Mouse (Mus musculus) kidney, postnatal 4 days (tissue): ENCODE measurements around the gene Olfr1290.

Experiments used
- DNase-seq, 2 experiments: peaks; one replicate each; pipeline ENCODE4 v3.0.0; 2021; ENCODE audit warnings: mixed read lengths in 2 of 2

The Olfr1290 gene

GRCm38 (mm10) chr2:111493729-111494128 lies at the start of gene Olfr1290:
TSS of gene Olfr1290 (minus strand) at chr2:111493829.
- no peak for DNase-seq

- no peak for DNase-seq
Observed at GRCm38 (mm10) chr2:111540191-111540590, 46.6 kb upstream of the Olfr1290 start, which contains the start of gene Olfr1294. TSS of gene Olfr1294 (minus strand) at chr2:111540291.

- no peak for DNase-seq
Observed at GRCm38 (mm10) chr2:111524903-111525302, 31.3 kb upstream of the Olfr1290 start, which contains the start of gene Olfr1293-ps. TSS of gene Olfr1293-ps (plus strand) at chr2:111525203.

GRCm38 (mm10) chr2:111517451-111517850 lies 23.8 kb upstream of the Olfr1290 start:
- DNase-seq: no peak

GRCm38 (mm10) chr2:111496880-111497279 lies 3.3 kb upstream of the Olfr1290 start, which contains the start of gene Olfr1291-ps1:
TSS of gene Olfr1291-ps1 (plus strand) at chr2:111497180.
- no peak for DNase-seq

GRCm38 (mm10) chr2:111480519-111480918 lies 13.1 kb downstream of the Olfr1290 start, which contains the start of gene Olfr1289:
TSS of gene Olfr1289 (plus strand) at chr2:111480819.
- DNase-seq: no peak

GRCm38 (mm10) chr2:111473801-111474200 lies 19.8 kb downstream of the Olfr1290 start, which contains the start of gene Olfr1288:
TSS of gene Olfr1288 (plus strand) at chr2:111474101.
- DNase-seq: no peak

GRCm38 (mm10) chr2:111448842-111449241 lies 44.8 kb downstream of the Olfr1290 start, which contains the start of gene Olfr1287:
TSS of gene Olfr1287 (plus strand) at chr2:111449142.
- no peak for DNase-seq
